Mouse (Mus musculus): ENCODE measurements at regions not wholly inside any gene's neighbourhood (a gene's known extent, or its start where the extent isn't known, plus 50 kb on each side); places are given as distances from the start of the nearest gene placed in this dataset.

- Histone ChIP-seq H3K9ac (replicated peaks; ENCODE audit: low read depth, low read length) (no peak overlapping the region), H3K27ac (ENCODE audit: low read length) (no peak overlapping the region), H3K9me3 (ENCODE audit: control insufficient read depth, low read depth, low read length) (no peaks in the 10 kb centered on the region), H3K4me1 (ENCODE audit: control insufficient read depth, insufficient read depth, low read length) (no peaks in the 10 kb centered on the region), H3K36me3 (ENCODE audit: control insufficient read depth, insufficient read depth, low read length) (no peaks in the 10 kb centered on the region), H3K4me3 (ENCODE audit: low read depth, low read length) (no peak overlapping the region), H3K27me3 (ENCODE audit: control insufficient read depth, insufficient read depth, low read length) (0 out of 2 replicates have a peak, but pooled peaks cover 5% of the 10 kb centered on the region), H3K4me2 (replicated peaks; ENCODE audit: low read depth, low read length) (no peak overlapping the region)
- ATAC-seq (ENCODE audit: insufficient number of reproducible peaks, insufficient read depth, low FRiP score, low read depth): no peak
- 30% methylated on average over 24 of the region's 24 CpGs for WGBS
These were observed 140.5 kb downstream of the Tbx5 start for GRCm38 (mm10) chr5:119972802-119973437.

DNA sequence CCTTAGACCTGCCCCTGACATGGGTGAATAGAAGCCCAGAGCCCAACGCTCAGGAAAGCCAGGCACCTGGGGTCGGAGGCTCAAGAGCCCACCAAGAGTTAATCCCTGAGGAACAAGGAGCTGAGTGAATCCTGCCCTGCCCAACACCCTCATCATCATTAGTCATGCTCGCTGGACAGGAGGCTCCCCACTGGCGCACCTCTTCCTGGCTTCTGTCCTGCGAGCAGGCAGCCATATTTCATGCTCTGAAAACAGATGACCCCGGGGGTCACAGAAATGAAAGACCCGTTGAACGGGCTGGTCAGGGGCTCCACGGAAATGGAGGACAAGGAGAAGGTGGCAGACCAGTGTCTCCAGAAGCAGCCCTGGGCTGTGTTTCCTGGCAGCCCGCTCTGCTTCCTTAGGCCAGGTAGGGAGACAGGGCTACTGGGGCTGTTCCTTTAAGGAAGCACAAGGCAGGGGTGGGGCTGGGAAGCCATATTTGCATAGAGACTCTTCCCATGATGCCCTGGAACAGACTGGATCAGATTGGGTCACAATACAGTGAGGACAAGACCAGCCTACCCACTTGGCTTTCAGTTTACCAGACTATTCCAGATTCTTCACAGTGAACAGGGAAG lies 138.1 kb upstream of the Rbm19 start:
- ATAC-seq (ENCODE audit: insufficient number of reproducible peaks, insufficient read depth, low FRiP score, low read depth): no peak
- no peak overlapping the region for H3K4me2 ChIP-seq (replicated peaks; ENCODE audit: low read depth, low read length)
- H3K36me3 ChIP-seq (ENCODE audit: control insufficient read depth, insufficient read depth, low read length): no peaks in the 10 kb centered on the region
- 11% methylated on average over 10 of the region's 10 CpGs for WGBS
- no peak overlapping the region for H3K9ac ChIP-seq (replicated peaks; ENCODE audit: low read depth, low read length)
- H3K4me3 ChIP-seq (ENCODE audit: low read depth, low read length): no peak overlapping the region
- no peak overlapping the region for H3K27ac ChIP-seq (ENCODE audit: low read length)
- no peaks in the 10 kb centered on the region for H3K27me3 ChIP-seq (ENCODE audit: control insufficient read depth, insufficient read depth, low read length)
- H3K9me3 ChIP-seq (ENCODE audit: control insufficient read depth, low read depth, low read length): no peaks in the 10 kb centered on the region
- H3K4me1 ChIP-seq (ENCODE audit: control insufficient read depth, insufficient read depth, low read length): no peaks in the 10 kb centered on the region

DNA sequence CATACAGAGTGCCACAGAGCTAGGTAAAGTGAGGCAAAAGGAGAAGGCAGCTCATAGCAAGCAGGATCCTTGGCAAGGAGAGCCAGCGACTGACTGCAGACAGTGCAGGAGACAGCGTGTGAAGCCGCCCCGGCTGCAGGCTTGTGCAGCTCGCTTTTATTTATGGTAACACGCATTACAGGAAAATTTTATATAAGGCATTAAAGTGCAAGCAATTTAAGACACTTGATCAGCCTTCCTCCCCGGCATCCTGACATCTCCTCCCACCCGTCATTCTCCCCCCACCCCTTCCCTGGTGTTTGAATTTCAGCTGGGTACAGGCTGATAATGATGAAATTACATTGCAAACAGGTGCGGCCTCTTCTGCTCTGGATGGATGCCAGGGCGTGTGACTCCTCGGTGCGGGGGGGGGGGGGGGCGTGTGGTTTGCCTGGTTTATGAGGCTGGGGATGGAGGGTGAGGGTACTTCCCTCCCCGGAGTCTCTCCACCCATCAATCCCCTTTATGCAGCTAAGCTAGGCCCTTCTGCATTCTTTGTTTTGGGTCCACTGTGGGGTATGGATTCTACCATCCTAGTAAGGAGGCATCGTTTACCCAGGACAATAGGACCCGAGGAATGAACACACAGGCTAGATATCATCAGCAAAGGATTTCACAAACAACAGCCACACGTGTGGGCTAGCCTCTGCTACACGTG lies 135.0 kb upstream of the Rbm19 start:
- Histone ChIP-seq H3K4me1 (ENCODE audit: control insufficient read depth, insufficient read depth, low read length) (no peaks in the 10 kb centered on the region), H3K27me3 (ENCODE audit: control insufficient read depth, insufficient read depth, low read length) (no peaks in the 10 kb centered on the region), H3K4me3 (ENCODE audit: low read depth, low read length) (no peak overlapping the region), H3K36me3 (ENCODE audit: control insufficient read depth, insufficient read depth, low read length) (no peaks in the 10 kb centered on the region), H3K27ac (ENCODE audit: low read length) (no peak overlapping the region), H3K9ac (replicated peaks; ENCODE audit: low read depth, low read length) (no peak overlapping the region), H3K4me2 (replicated peaks; ENCODE audit: low read depth, low read length) (no peak overlapping the region), H3K9me3 (ENCODE audit: control insufficient read depth, low read depth, low read length) (no peaks in the 10 kb centered on the region)
- 0 out of 2 replicates have a peak, but pooled peaks have one; percentile 10 for ATAC-seq (ENCODE audit: insufficient number of reproducible peaks, insufficient read depth, low FRiP score, low read depth)
- 48% methylated on average over 18 of the region's 18 CpGs for WGBS

DNA sequence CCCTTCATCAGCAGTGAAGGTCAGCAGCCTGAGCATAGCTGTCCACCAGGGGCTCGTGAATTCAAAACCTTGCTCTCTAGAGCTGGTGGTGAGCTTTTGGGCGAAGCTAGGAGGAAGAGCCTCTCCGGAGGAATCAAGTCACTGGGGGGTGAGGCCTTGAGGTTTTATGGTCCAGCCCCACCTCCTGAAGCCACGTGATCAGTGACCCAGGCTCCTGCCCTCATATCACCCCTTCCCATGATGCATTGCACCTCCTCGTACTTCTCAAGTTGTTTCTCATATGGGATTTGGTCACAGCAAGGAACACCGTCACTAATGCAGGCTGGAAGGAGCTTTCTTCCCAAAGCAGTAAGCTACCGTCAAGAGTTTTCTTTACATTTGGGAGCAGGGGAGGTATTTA lies 132.1 kb upstream of the Rbm19 start:
- no peaks in the 10 kb centered on the region for H3K36me3 ChIP-seq (ENCODE audit: control insufficient read depth, insufficient read depth, low read length)
- ATAC-seq (ENCODE audit: insufficient number of reproducible peaks, insufficient read depth, low FRiP score, low read depth): no peak
- no peak overlapping the region for H3K9ac ChIP-seq (replicated peaks; ENCODE audit: low read depth, low read length)
- no peak overlapping the region for H3K4me2 ChIP-seq (replicated peaks; ENCODE audit: low read depth, low read length)
- 71% methylated on average over 7 of the region's 7 CpGs for WGBS
- H3K4me1 ChIP-seq (ENCODE audit: control insufficient read depth, insufficient read depth, low read length): no peaks in the 10 kb centered on the region
- H3K9me3 ChIP-seq (ENCODE audit: control insufficient read depth, low read depth, low read length): no peaks in the 10 kb centered on the region
- H3K27ac ChIP-seq (ENCODE audit: low read length): no peak overlapping the region
- no peak overlapping the region for H3K4me3 ChIP-seq (ENCODE audit: low read depth, low read length)
- H3K27me3 ChIP-seq (ENCODE audit: control insufficient read depth, insufficient read depth, low read length): no peaks in the 10 kb centered on the region

GRCm38 (mm10) chr5:119992130-119992529 lies 124.1 kb upstream of the Rbm19 start:
- WGBS: 74% methylated on average over 3 of the region's 3 CpGs
- Histone ChIP-seq H3K9me3 (ENCODE audit: control insufficient read depth, low read depth, low read length) (no peaks in the 10 kb centered on the region), H3K27ac (ENCODE audit: low read length) (no peak overlapping the region), H3K27me3 (ENCODE audit: control insufficient read depth, insufficient read depth, low read length) (no peaks in the 10 kb centered on the region), H3K4me1 (ENCODE audit: control insufficient read depth, insufficient read depth, low read length) (no peaks in the 10 kb centered on the region), H3K9ac (replicated peaks; ENCODE audit: low read depth, low read length) (no peak overlapping the region), H3K4me3 (ENCODE audit: low read depth, low read length) (no peak overlapping the region), H3K4me2 (replicated peaks; ENCODE audit: low read depth, low read length) (no peak overlapping the region), H3K36me3 (ENCODE audit: control insufficient read depth, insufficient read depth, low read length) (no peaks in the 10 kb centered on the region)
- ATAC-seq (ENCODE audit: insufficient number of reproducible peaks, insufficient read depth, low FRiP score, low read depth): no peak

GRCm38 (mm10) chr5:119995726-119996125 lies 120.5 kb upstream of the Rbm19 start:
- Histone ChIP-seq H3K4me3 (ENCODE audit: low read depth, low read length) (no peak overlapping the region), H3K36me3 (ENCODE audit: control insufficient read depth, insufficient read depth, low read length) (no peaks in the 10 kb centered on the region), H3K4me1 (ENCODE audit: control insufficient read depth, insufficient read depth, low read length) (no peaks in the 10 kb centered on the region), H3K27me3 (ENCODE audit: control insufficient read depth, insufficient read depth, low read length) (no peaks in the 10 kb centered on the region), H3K4me2 (replicated peaks; ENCODE audit: low read depth, low read length) (no peak overlapping the region), H3K9ac (replicated peaks; ENCODE audit: low read depth, low read length) (no peak overlapping the region), H3K9me3 (ENCODE audit: control insufficient read depth, low read depth, low read length) (no peaks in the 10 kb centered on the region), H3K27ac (ENCODE audit: low read length) (no peak overlapping the region)
- WGBS: 85% methylated on average over 1 of the region's 1 CpGs
- no peak for ATAC-seq (ENCODE audit: insufficient number of reproducible peaks, insufficient read depth, low FRiP score, low read depth)

DNA sequence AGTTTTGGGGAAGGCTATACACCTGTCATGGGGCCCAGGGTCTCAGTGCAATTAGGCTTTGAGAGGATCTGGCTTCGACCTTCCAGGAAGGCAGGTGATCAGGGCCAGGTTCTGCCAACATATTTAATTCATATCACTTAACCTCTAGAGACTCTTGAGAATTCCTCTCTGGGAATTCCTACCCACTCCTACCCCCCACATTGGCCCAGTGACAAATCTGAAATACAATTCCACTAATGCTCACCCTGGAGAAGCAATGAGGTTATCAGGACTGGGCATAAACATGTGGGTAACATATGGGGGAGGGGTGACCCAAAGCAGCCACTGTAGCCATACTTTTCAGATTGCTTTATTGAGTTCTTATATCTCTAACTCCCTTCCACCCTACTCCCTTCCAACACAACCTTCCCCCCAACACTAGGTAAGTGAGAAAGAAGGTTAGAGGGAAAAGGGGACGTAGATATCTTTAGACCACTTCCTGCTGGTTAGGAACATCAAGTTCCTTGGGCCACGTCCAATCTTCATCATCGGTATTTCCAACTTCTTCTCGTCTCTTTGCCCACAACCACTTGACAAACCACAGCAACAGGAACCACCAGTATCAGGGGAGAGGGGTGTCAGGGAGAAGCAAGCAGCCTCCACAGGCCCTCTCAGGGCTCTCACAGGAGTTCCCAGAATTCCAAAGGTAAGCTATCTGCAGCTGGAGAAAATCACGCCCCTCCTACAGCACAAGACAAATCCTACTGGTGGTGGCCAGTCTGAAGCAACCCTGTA lies 110.4 kb upstream of the Rbm19 start:
- H3K9ac ChIP-seq (replicated peaks; ENCODE audit: low read depth, low read length): no peak overlapping the region
- H3K4me1 ChIP-seq (ENCODE audit: control insufficient read depth, insufficient read depth, low read length): no peaks in the 10 kb centered on the region
- no peak for ATAC-seq (ENCODE audit: insufficient number of reproducible peaks, insufficient read depth, low FRiP score, low read depth)
- no peak overlapping the region for H3K27ac ChIP-seq (ENCODE audit: low read length)
- H3K4me2 ChIP-seq (replicated peaks; ENCODE audit: low read depth, low read length): no peak overlapping the region
- WGBS: 82% methylated on average over 6 of the region's 6 CpGs
- no peaks in the 10 kb centered on the region for H3K27me3 ChIP-seq (ENCODE audit: control insufficient read depth, insufficient read depth, low read length)
- H3K9me3 ChIP-seq (ENCODE audit: control insufficient read depth, low read depth, low read length): no peaks in the 10 kb centered on the region
- H3K36me3 ChIP-seq (ENCODE audit: control insufficient read depth, insufficient read depth, low read length): no peaks in the 10 kb centered on the region
- H3K4me3 ChIP-seq (ENCODE audit: low read depth, low read length): no peak overlapping the region

DNA sequence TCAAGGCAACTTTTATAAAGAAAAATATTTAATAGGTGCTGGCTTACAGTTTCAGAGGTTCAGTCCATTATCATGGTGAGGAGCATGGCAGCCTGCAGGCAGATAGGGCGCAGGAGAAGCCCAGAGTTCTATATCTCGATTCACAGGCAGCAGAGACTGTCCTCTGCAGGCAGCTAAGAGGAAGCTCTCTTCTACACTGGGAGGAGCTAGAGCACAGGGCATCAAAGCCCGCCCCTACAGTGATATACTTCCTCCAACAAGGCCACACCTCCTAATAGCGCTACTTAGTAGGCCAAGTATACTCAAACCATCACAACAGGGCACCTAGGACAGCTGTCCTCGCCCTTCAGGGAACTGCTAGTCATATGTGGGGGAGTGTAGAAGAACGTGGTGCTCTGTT lies 108.5 kb upstream of the Rbm19 start:
- Histone ChIP-seq H3K27me3 (ENCODE audit: control insufficient read depth, insufficient read depth, low read length) (no peaks in the 10 kb centered on the region), H3K4me2 (replicated peaks; ENCODE audit: low read depth, low read length) (no peak overlapping the region), H3K27ac (ENCODE audit: low read length) (no peak overlapping the region), H3K9me3 (ENCODE audit: control insufficient read depth, low read depth, low read length) (no peaks in the 10 kb centered on the region), H3K4me1 (ENCODE audit: control insufficient read depth, insufficient read depth, low read length) (no peaks in the 10 kb centered on the region), H3K4me3 (ENCODE audit: low read depth, low read length) (no peak overlapping the region), H3K36me3 (ENCODE audit: control insufficient read depth, insufficient read depth, low read length) (no peaks in the 10 kb centered on the region), H3K9ac (replicated peaks; ENCODE audit: low read depth, low read length) (no peak overlapping the region)
- ATAC-seq (ENCODE audit: insufficient number of reproducible peaks, insufficient read depth, low FRiP score, low read depth): no peak
- 73% methylated on average over 6 of the region's 6 CpGs for WGBS

Measured in stomach, embryonic 14.5 days (tissue).